Mouse (Mus musculus): ENCODE results near the gene Gm7356. TPM values are rescaled to one million over a fixed set of nuclear protein-coding genes. Genes with fewer than 3 reads are reported as not detected.
"Not testable (repeated sequence)": the region's sequence is repeated elsewhere in the genome, so short reads cannot be mapped to it uniquely, and the experiment has no call there.

The Gm7356 gene
- polyA plus RNA-seq, 1 experiment from 2014 or later: not detected

GRCm38 (mm10) chr17:13962245-13962644, 41.3 kb downstream of the Gm7356 start:
- H3K36me3 ChIP-seq (ENCODE audit: control insufficient read depth, insufficient read depth, low read length); H3K9me3 ChIP-seq (ENCODE audit: control insufficient read depth, low read length); H3K4me3 ChIP-seq (ENCODE audit: low read depth, low read length); H3K27ac ChIP-seq (ENCODE audit: low read depth, low read length); H3K9ac ChIP-seq (ENCODE audit: low read length); H3K4me1 ChIP-seq (replicated peaks; ENCODE audit: control insufficient read depth, insufficient read depth, low read length); H3K27me3 ChIP-seq (ENCODE audit: control insufficient read depth, insufficient read depth, low read length); DNase-seq (ENCODE audit: low spot score); ATAC-seq (replicated peaks; ENCODE audit: low FRiP score); H3K4me2 ChIP-seq (ENCODE audit: low read depth, low read length, severe bottlenecking): not testable (repeated sequence)
- 85% methylated on average over 3 of the region's 3 CpGs for WGBS

GRCm38 (mm10) chr17:13958129-13958528, 45.4 kb downstream of the Gm7356 start:
- not testable (repeated sequence) for H3K9me3 ChIP-seq (ENCODE audit: control insufficient read depth, low read length); H3K4me3 ChIP-seq (ENCODE audit: low read depth, low read length); ATAC-seq (replicated peaks; ENCODE audit: low FRiP score); H3K9ac ChIP-seq (ENCODE audit: low read length); H3K27me3 ChIP-seq (ENCODE audit: control insufficient read depth, insufficient read depth, low read length); H3K4me1 ChIP-seq (replicated peaks; ENCODE audit: control insufficient read depth, insufficient read depth, low read length); H3K4me2 ChIP-seq (ENCODE audit: low read depth, low read length, severe bottlenecking); DNase-seq (ENCODE audit: low spot score); H3K36me3 ChIP-seq (ENCODE audit: control insufficient read depth, insufficient read depth, low read length); H3K27ac ChIP-seq (ENCODE audit: low read depth, low read length)
- WGBS: 61% methylated on average over 1 of the region's 2 CpGs

- WGBS: 90% methylated on average over 1 of the region's 1 CpGs
- not testable (repeated sequence) for DNase-seq (ENCODE audit: low spot score); H3K4me2 ChIP-seq (ENCODE audit: low read depth, low read length, severe bottlenecking); H3K9me3 ChIP-seq (ENCODE audit: control insufficient read depth, low read length); H3K4me1 ChIP-seq (replicated peaks; ENCODE audit: control insufficient read depth, insufficient read depth, low read length); H3K9ac ChIP-seq (ENCODE audit: low read length); ATAC-seq (replicated peaks; ENCODE audit: low FRiP score); H3K4me3 ChIP-seq (ENCODE audit: low read depth, low read length); H3K27ac ChIP-seq (ENCODE audit: low read depth, low read length); H3K36me3 ChIP-seq (ENCODE audit: control insufficient read depth, insufficient read depth, low read length); H3K27me3 ChIP-seq (ENCODE audit: control insufficient read depth, insufficient read depth, low read length)
Measured at GRCm38 (mm10) chr17:13951570-13951969, 51.9 kb downstream of the Gm7356 start.

Other genes starting within 250 kb of the Gm7356 start
- 136 and 141 TPM in 2 replicates for gene Afdn, start 243.2 kb downstream of the Gm7356 start, polyA plus RNA-seq (2014; fragmentation: Nextera tagmentation; extraction: Ambion mirVana)
- gene Tcte2, start 241.9 kb downstream of the Gm7356 start, polyA plus RNA-seq (2014; fragmentation: Nextera tagmentation; extraction: Ambion mirVana): 11.5 and 11.6 TPM in 2 replicates
- gene Gm7168, start 55.3 kb downstream of the Gm7356 start, polyA plus RNA-seq (2014; fragmentation: Nextera tagmentation; extraction: Ambion mirVana): not detected in 2 replicates
- gene Gm7358, start 55.8 kb upstream of the Gm7356 start, polyA plus RNA-seq (2014; fragmentation: Nextera tagmentation; extraction: Ambion mirVana): not detected in 2 replicates
- gene Dact2, start 200.6 kb upstream of the Gm7356 start, polyA plus RNA-seq (2014; fragmentation: Nextera tagmentation; extraction: Ambion mirVana): 0.37 and 0.73 TPM in 2 replicates